Mouse (Mus musculus) liver, adult 2 months (tissue): ENCODE measurements around the gene Psmd5.

Experiments used
- CTCF ChIP-seq: fragments of 200-500 bp; IDR thresholded peaks from 2 replicates; pipeline ENCODE4 v1.5.1; 2011; ENCODE audit warnings: low read depth, low read length, control low read depth
- POLR2A ChIP-seq: fragments of 200-500 bp; IDR thresholded peaks from 2 replicates; pipeline ENCODE4 v1.6.1; 2011; ENCODE audit warnings: low read length, control low read depth; ENCODE audit not compliant: insufficient read depth; ENCODE audit errors: extremely low read depth

DNA sequence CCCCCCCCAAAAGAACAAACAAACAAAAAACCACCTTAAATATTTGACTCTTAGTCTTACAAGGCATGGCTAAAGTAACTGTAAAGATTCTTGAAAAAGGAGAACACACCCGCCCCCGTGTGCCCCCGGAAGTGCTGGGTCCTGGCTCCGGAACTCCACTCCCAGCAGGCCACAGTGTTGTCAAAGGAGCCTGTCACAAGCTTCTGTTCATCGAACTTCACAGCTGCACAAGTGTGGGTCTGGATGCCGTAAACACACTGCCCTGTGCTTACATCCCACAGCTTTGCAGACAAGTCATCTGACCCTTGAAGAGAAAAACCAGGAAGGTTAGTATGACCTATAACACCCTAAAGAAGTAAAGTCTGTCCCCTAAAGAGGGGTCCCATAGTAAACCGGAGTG lies 62.1 kb downstream of the Psmd5 start:
- TF ChIP-seq POLR2A (no peak), CTCF (no peak)
